Mouse (Mus musculus) neural tube, embryonic 10.5 days (tissue): ENCODE data around the gene Klf3.

Source experiments
- DNase-seq: peaks from one replicate; pipeline ENCODE4 v3.0.0-alpha.2; 2017; ENCODE audit warnings: low spot score; ENCODE audit errors: extremely low spot score

The Klf3 gene

DNA sequence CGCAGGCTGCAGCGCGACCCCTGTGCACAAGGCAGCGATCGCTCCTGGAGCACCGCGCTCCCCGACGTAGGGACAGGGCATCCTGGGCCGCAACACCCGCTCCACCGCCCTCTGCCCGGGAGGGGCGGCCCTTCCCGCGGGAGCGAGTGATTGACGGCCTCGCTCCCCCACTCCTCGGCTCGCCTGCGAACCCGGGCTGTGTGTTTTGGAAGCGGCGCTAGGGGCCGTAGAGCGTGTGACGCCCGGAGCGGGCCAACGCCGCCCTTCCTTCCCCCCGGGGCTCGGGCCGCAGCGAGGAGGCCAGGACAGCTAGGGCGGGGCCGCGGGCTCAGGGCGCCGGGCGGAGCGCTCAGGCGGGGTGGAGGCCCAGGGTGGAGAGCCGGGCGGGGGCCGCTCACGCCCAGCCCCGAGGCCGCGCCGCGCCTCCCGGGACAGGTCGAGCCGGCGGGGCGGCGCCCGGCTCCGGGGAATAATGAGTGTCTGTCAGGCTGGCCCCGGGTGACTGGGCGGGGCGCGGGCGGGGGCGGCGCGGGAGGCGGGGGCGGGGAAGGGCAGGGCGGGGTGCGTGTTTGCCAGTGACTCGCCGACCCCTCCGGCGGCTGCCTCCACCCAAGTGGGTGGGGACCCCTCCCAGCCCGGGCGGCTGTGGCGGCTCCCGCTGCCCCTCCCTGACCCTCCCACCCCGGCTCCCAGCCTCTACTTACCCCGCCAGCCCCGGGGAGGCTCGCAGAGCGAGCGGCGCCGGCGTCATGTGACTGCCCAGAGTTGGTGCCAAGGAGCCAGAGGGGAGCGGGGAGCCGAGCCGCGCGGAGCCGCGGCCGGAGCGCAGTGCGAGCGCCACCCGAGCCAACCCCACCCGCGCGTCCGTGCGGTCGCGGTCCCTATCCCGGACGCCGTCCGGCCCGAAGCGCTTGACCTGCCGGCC lies at the start of gene Klf3:
TSS of gene Klf3 (plus strand) at position 594 of the 925 bp plus-strand sequence.
- peak; percentile 91 for DNase-seq

GRCm38 (mm10) chr5:64762295-64762694 lies 40.9 kb upstream of the Klf3 start:
- no peak for DNase-seq

DNA sequence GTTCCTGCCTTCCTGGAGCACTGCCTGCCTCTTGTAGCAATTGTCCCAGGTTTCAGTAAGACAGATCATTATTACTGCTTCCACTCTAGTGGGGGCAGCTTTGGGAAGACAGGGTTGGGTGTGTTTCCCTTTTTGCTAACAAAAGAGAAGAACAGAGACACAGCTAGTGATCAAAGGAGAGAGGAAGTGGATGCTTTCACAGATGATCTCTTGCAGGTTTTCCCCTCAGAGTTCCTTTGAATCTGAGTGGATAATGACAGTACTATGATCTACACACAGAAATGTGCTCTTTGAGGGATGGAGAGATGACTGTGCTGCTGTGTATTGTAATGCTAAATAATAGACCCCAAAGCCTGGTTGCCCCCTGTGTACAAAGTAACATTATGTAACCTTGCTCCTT lies 38.7 kb upstream of the Klf3 start:
- DNase-seq: no peak

DNA sequence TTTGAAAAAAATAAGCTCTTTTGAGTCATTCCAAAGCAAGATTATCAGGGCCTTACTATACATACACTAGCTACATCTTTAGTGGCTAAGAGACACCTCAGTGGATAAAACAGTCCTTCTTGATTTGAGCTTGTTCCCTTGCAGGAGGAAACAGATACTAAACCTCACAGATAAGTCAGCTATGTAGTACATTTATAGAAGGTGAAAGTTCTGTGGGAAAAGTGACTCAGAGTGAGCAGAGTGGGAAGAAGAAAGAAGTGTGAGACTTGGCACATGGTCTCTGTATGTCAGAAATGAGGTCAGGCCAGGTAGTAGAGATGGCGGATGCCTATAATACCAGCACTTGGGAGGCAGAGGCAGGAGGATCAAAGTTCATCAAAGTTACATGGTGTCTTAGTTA lies 37.4 kb upstream of the Klf3 start:
- DNase-seq: no peak

DNA sequence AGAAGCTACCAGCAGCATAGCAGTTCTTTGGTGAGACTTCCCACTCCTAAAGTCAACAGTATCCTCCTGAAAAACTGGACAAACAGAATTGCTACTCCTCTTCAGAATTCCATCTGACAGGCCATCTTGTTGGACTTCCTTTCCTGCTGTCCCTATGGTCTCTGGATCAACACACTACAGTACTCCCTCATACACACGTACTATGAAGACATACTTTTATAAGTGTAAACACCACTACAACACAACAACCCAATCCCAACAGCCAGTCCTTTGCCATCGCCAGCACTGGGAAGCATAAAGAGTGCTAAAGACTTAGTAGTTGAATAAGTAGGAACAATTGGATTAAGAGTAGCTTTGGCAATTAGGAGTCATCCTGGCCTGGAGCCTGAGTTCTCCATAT lies 36.6 kb upstream of the Klf3 start:
- no peak for DNase-seq

- no peak for DNase-seq
Observed at GRCm38 (mm10) chr5:64771619-64772018, 31.6 kb upstream of the Klf3 start.

DNA sequence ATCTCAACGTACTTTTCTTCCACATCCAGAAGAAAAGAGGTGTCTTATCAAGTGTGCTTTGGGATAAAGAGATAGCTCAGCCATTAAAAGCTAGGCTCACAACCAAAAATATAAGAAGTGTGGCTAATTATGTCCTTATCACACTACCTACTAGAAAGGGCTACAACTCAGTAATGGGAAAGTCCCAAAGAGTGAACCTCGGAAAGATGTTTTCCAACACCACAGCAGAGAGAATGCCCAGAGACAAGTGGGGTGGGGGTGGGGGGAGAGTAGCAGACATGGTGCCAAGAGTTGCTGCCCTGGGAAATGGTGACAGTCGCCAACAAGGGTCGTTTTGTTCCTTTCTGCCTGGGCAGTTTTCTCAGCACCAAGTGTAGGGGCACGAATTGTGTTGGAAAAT lies 25.0 kb upstream of the Klf3 start:
- DNase-seq: no peak

DNA sequence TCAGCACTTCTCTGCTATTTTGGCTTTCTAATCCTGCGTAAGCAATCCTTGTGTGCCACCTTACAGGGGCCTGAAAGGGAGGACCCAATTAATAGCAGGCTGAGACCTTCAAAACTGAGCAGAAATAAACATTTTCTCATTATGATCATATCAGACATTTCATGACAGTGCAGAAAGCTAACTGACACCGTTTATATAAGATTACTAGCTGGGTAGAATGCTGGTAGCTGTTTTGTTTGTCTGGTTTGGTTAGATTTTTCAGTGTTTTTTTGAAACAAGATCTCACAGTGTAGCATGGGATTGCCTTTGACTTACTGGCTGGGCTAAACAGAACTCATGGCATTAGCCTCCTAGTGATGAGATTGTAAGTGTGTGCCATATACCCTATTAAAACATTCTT lies 23.9 kb upstream of the Klf3 start:
- DNase-seq: no peak

- DNase-seq: no peak
Observed at GRCm38 (mm10) chr5:64780778-64781177, 22.4 kb upstream of the Klf3 start.

DNA sequence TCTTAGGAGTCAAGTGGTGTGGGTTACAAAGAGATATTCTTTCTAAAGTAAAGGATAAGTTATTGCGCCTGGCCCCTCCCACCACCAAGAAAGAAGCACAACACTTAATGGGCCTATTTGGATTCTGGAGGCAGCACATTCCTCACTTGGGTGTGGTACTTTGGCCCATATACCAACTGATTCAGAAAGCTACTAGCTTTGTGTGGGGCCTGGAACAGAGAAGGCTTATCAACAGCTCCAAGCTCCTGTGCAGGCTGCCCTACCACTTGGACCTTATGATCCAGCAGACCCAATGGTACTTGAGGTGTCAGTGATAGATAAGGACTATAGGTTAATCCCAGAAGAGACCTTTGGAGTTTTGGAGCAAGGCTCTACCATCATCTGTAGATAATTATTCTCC lies 15.0 kb upstream of the Klf3 start:
- DNase-seq: no peak

DNA sequence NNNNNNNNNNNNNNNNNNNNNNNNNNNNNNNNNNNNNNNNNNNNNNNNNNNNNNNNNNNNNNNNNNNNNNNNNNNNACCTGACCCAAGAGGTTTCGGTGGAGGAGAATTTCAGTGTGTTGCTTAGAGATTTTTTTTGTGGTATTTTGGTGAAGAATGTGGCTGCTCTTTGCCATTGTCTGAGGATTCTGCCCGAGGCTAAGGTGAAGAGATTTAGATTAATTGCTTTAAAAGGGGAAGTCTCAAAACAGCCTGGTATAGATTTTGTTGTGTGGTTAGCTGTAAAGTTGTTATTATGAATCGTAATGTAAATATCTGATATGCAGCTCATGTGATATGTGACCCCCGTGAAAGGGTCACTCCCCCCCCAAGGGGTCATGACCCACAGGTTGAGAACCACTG lies 5.0 kb upstream of the Klf3 start:
- no peak for DNase-seq

DNA sequence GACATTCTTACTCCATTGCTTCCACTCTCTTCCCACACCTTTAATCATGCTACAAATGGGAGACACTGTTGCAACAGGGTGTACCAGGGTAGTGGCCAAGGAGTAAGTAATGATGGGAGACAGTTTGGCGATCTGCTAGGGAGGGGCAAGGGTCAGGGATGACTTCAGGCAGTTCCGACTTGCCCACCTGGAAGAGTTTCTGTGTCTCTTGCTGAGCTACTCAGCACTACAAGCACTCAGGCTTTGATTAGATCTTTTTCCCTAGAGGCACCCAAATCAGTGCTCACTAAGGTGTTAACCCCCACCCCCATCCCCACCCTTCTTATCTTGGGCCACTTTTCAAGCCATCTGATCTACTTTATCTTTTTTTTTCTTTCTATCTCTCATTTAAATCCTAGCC lies 1.6 kb upstream of the Klf3 start:
- no peak for DNase-seq

DNA sequence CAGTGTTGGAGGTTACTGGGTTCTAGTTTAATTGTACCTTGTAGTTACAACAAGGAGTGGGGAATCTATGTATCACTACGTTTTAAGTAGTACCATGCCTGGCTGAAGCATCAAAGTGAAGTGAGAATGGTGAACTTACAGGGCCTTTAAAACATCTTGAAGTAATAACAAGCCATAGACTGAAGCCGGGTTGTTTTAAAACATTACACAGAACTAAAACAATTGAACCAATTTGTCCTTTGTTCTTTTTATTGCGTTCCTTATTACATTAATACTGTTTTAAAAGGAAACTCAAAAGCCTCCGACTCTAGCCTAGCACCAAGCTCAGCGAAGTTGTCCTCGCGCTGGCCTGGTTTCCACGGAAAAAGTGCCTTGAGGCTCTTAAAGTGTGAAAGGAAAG lies 1.0 kb upstream of the Klf3 start:
- no peak for DNase-seq

DNA sequence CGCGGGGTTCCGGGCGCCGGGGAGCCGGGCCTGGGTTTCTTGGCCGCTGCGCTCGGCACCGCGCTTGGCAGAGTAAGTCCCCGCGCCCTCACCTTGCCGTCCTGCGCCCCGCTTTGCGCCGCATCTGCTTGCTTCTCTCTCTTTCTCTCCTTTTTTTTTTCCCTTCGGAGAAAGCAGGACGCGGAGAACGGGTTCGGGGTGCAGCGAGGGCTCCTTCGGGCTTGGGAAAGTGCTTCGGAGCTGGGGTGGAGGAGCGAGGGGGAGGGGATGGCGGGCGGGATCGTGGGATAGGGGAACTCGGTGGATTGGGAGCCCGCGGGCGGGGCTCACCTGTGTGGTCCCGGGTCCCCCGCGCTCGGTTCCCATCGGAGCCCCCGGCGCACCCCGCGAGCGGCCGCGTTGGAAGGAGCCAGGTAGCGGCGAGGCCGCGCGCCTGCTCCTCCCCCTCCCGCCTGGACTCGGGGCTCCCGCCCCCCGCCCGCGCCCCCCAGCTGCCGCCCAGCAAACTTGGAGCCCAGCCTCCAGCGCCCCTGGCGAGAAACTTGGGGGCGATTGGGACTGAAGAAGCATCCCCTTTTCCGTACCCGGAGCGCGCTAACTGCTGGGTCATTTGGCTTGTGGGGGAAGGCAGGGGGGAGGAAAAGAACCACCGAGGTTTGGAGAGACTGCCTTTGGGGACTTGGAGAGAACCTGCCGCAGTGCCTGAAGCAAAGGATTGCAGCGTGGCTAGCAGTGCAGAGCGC lies 703 bp downstream of the Klf3 start:
- peak; percentile 78 for DNase-seq

- DNase-seq: peak; percentile 28
Observed at GRCm38 (mm10) chr5:64805131-64805872, 2.1 kb downstream of the Klf3 start.

DNA sequence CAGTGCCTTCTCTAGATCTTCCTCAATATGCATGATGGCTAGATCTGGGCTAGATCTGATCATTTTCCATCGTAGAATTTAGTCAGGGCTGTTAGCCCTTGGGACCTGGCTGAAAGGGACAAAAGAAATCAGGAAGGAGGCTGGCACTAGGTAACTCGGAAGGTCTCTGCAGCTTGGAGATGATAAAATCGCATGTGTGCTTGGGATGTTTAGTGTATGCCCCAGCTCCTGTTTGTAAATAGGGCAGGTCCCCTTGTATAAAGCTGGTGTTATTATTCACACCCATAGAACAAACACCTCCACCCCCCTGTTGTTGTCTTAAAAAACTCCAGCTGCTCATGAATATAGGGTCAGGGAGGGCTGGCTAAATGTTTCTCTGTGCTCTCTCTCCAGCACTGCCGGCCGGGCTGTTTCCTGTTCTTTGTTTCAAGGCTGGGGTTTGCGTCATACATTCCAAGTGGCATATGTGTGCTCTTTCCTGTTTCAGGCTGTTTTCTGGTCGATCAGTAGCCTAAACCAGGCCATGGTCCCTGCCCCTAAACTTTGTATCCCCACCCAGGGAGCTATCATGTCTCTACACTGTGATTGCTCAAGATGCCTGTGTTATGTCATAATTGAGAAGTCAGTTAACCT lies 2.8 kb downstream of the Klf3 start:
- DNase-seq: peak; percentile 68

DNA sequence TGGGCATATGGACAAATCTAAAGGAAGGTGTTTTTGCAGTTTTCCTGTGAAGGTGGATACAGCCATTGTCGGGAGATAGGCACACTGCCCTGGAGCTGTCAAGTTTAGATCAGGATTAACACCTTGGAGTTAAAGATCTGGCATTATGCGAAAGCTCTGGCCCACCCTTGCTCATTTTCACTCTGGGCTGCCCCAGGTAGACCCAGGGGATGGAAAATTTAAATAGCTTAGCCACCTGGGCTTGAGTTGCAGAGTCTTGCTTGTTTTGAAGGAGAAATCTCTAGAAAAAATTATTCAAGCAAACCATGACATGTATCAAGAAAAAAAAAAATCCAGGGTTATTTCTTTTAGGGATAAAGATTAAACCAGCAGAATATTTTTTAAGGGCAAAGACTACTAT lies 3.4 kb downstream of the Klf3 start:
- DNase-seq: no peak

DNA sequence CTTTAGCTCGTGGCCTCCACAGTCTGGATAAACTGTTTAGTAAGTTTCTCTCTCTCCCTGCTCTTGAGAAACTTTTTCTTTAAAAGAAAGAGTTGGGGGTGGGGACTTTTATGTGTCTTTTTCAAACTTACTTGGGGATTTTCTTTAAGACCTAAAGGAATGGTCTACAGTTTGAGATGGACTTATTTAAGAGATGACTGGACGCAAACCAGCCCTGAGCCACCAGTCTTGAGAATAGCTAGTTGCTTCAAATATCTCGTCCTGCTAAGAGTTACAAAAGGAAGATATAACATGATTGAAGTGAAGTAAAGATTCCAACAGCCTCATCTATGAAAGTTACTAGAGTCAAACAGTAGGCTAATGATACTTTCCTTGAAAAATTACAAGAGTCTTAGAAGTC lies 4.0 kb downstream of the Klf3 start:
- no peak for DNase-seq

GRCm38 (mm10) chr5:64807603-64808002 lies 4.4 kb downstream of the Klf3 start:
- no peak for DNase-seq

DNA sequence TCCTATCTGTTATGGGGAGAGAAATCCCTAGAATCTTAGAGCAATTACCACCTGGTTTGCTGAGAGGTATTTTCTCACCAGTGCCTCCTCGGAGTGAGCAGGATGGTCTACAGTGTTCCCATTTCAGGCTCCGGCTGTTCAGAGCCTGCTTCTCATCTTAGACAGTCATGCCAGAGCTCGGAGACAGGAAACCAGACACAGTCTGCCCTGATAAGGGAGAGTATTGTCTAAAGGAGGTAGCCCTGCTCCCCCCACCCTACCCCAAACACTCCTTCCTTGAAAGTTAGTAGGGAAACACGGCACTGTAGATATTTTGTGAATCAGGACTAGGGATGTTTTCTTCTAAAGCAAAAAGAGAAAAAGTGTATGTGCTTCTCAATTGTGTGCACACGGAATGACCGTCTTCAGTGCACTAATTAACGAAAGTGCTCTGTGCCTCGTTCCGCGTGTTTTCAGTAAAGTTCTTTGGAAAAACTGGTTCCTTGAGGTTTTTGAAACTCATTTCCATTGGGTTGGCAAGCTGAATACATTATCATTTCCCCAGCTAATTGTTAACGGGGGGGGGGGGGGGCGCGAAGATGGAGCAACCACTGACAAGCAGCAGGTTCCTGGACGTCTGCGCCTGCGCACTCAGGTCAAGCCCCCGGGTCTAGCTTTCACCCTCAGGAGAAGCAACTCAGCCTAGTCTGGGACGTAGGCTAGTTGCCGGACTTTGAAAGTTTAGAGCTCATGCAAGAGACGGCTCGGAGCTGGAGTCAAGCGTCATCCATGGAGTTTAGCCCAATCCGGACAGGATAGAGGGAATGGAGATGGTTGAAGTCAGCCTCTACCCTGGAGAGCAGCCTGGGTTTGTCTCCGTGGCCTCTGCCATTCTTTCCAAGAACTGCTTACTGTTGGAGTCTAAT lies 5.2 kb downstream of the Klf3 start:
- no peak for DNase-seq
